Mouse (Mus musculus) frontal cortex, adult 2 months (tissue): ENCODE results near the gene Nelfe. TPM values are rescaled to one million over a fixed set of nuclear protein-coding genes. Genes with fewer than 3 reads are reported as not detected.
"Not testable (repeated sequence)": the region's sequence is repeated elsewhere in the genome, so short reads cannot be mapped to it uniquely, and the experiment has no call there.

Experiments used
- DNase-seq, 2 experiments: peaks; one replicate each; pipeline ENCODE4 v3.0.0; 2022; ENCODE audit warnings: low spot score in 1 of 2; ENCODE audit errors: extremely low spot score in 1 of 2
- polyA plus RNA-seq: library from polyadenylated mRNA; depleted of rRNA; stranded (reverse); fragments of >200 nt; gene quantifications from 2 replicates; pipeline ENCODE4 v1.2.3, GENCODE M21; 2012

Nelfe gene
- polyA plus RNA-seq, 1 experiment, result 66.2 TPM

GRCm38 (mm10) chr17:34890074-34890743, 40.0 kb downstream of the Nelfe start:
- no peak for DNase-seq

- DNase-seq, result no peak
These were observed 41.2 kb downstream of the Nelfe start for GRCm38 (mm10) chr17:34891377-34891776.

GRCm38 (mm10) chr17:34893072-34893824, 43.1 kb downstream of the Nelfe start:
- no peak for DNase-seq

GRCm38 (mm10) chr17:34894074-34894597, 43.9 kb downstream of the Nelfe start:
- peak; percentile 81 to 94 for DNase-seq

- DNase-seq, result peak in 1 of 2 experiments; percentile 40
These were observed 44.8 kb downstream of the Nelfe start for GRCm38 (mm10) chr17:34894801-34895530.

GRCm38 (mm10) chr17:34895724-34896123, 45.5 kb downstream of the Nelfe start:
- DNase-seq, result no peak

GRCm38 (mm10) chr17:34896366-34896765, 46.2 kb downstream of the Nelfe start:
- no peak for DNase-seq

GRCm38 (mm10) chr17:34897373-34898159, 47.4 kb downstream of the Nelfe start:
- DNase-seq, result peak; percentile 40 to 61

GRCm38 (mm10) chr17:34898160-34898586, 48.0 kb downstream of the Nelfe start, which contains the start of the genes C2 and Ehmt2:
C2 (minus strand) TSS chr17:34898265.
Ehmt2 (plus strand) TSS chr17:34898469.
- peak; percentile 41 to 78 for DNase-seq

GRCm38 (mm10) chr17:34898706-34899052, 48.5 kb downstream of the Nelfe start:
- DNase-seq, result no peak

GRCm38 (mm10) chr17:34899053-34899889, 49.1 kb downstream of the Nelfe start:
- DNase-seq, result peak in 1 of 2 experiments; percentile 22

GRCm38 (mm10) chr17:34899890-34900243, 49.7 kb downstream of the Nelfe start:
- no peak for DNase-seq

GRCm38 (mm10) chr17:34900826-34901225, 50.6 kb downstream of the Nelfe start:
- DNase-seq, result not testable (repeated sequence)

- DNase-seq, result not testable (repeated sequence)
These were observed 51.8 kb downstream of the Nelfe start for GRCm38 (mm10) chr17:34901948-34902347.

- no peak for DNase-seq
These were observed 52.7 kb downstream of the Nelfe start for GRCm38 (mm10) chr17:34902895-34903294.
